In the genomic region with DNA sequence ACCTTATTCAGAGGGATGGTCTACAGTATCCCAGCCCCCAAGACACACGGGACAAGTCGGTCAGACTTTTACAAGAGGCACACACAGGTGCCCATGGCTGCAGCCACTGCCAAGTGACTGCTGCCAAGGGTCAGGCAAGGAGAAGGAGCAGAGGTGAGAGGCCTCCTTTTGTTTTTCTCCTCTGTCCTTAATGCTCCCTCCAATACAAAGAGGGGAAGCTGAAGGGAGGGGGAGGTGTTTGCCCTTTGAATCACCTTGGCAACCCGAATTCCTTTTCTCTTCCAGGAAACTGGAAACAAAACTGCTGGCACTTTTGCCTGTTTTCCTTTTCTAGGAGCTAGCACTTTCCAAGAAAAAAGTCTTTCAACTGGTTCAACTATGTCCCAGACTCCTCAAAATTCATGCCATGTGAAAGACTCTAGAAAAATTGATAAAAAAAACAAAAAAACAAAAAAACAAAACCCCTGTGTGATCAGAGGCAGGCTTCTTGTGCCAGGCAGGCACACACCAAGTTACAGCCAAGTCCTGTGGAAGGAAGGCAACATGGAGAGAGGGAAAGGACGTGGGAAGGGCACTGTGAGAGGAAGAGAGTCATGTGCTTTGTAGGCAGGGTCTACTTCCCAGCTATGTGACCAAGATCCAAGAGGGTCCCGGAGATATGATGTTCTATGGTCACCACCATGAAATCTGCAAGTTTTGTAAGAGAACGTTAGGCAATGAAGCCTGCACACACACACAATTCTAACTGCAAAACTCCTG, we compare ENCODE assay signal across 10 mouse cellular contexts.
DNase-seq lines count a peak whose midpoint lies in the region; ATAC-seq lines count a peak whose summit lies in the region.
"Had no signal": no experiment of that assay in that cellular context is flagged by ENCODE, and none has a peak within 500 bp of the region (broad histone marks: within the 10 kb centered on the region; RNA-seq: fewer than 3 reads in every experiment).

No protein-coding gene starts in this region.

- 49% methylated on average over 6 of the region's 6 CpGs for WGBS in heart, embryonic 13.5 days

- no peak overlapping the region for H3K4me3 ChIP-seq in heart, embryonic 13.5 days

- no peaks in the 10 kb centered on the region for H3K9me3 ChIP-seq in heart, embryonic 13.5 days

- H3K4me1 ChIP-seq in heart, embryonic 13.5 days: peaks cover 29% of the 10 kb centered on the region

- ATAC-seq in heart, embryonic 13.5 days (ENCODE audit: extremely low read depth, insufficient number of reproducible peaks, low FRiP score, low TSS enrichment): no peak
- ATAC-seq in megakaryocyte, adult 5-6 weeks (ENCODE audit: poor library complexity, severe bottlenecking): no peak

- 0 out of 2 replicates have a peak overlapping the region, but pooled peaks have one; percentile 21 for H3K27ac ChIP-seq in heart, embryonic 13.5 days (replicated peaks)
- H3K27ac ChIP-seq: macrophage had no signal

- intact Hi-C loops in heart, postnatal 25 days (cut with DNase I): no loop called here

- peak; percentile 96 for DNase-seq in heart, adult 11 months
- no peak for DNase-seq in heart, postnatal 25 days (ENCODE audit: low spot score)
- peak; percentile 33 for DNase-seq in A20 (ENCODE audit: low read depth, low spot score)
- peak; percentile 44 for DNase-seq in embryo, embryonic 10 days (ENCODE audit: low spot score)
- DNase-seq in thymus, adult 18-20 months: no peak
- DNase-seq in urinary bladder, adult 18-20 months (ENCODE audit: low spot score in 2 of 2): no peak
- DNase-seq: adrenal gland, adult 8-10 months had no signal

- H3K4me2 ChIP-seq in heart, embryonic 13.5 days: no peak overlapping the region

- H3K9ac ChIP-seq in heart, embryonic 13.5 days: peak overlapping the region; percentile 5; the same call in 1 of the 2 replicates

- no peaks in the 10 kb centered on the region for H3K36me3 ChIP-seq in heart, embryonic 13.5 days

- no peaks in the 10 kb centered on the region for H3K27me3 ChIP-seq in heart, embryonic 13.5 days (replicated peaks)

Comparison
In these comparisons a context has a peak if more than half of its experiments do, and no peak if none do; other contexts are left out.
1. DNase-seq: peak in heart, adult 11 months (single experiment), A20 (single experiment) and embryo, embryonic 10 days (single experiment); none in heart, postnatal 25 days (single experiment), thymus, adult 18-20 months (0 of 2) and urinary bladder, adult 18-20 months (0 of 2).